Mouse (Mus musculus) embryonic facial prominence, embryonic 13.5 days (tissue): ENCODE results near the gene 4930519P11Rik. TPM values are rescaled to one million over a fixed set of nuclear protein-coding genes. Genes with fewer than 3 reads are reported as not detected.

Experiments
- ATAC-seq: fragments of 200-750 bp; cut with Nextera tagmentation; 2 replicates; pipeline ENCODE4 v1.8.0; 2017; ENCODE audit warnings: low read depth; ENCODE audit not compliant: insufficient number of reproducible peaks, insufficient read depth, low FRiP score, low TSS enrichment
- H3K27ac ChIP-seq: fragments of 300-500 bp; sonication (generic); 2 replicates; pipeline ENCODE4 v1.5.1; 2015; ENCODE audit warnings: moderate library complexity, mild to moderate bottlenecking, inconsistent platforms
- H3K27me3 ChIP-seq: fragments of 300-500 bp; sonication (generic); 2 replicates; pipeline ENCODE4 v1.6.1; 2015; ENCODE audit warnings: mild to moderate bottlenecking, inconsistent platforms
- H3K36me3 ChIP-seq: fragments of 300-500 bp; sonication (generic); 2 replicates; pipeline ENCODE4 v1.6.1; 2015; ENCODE audit warnings: mild to moderate bottlenecking, inconsistent platforms
- H3K4me1 ChIP-seq: fragments of 300-500 bp; sonication (generic); 2 replicates; pipeline ENCODE4 v1.6.1; 2015; ENCODE audit warnings: inconsistent platforms
- H3K4me2 ChIP-seq: fragments of 300-500 bp; sonication (generic); 2 replicates; pipeline ENCODE4 v1.6.1; 2015; ENCODE audit warnings: moderate library complexity, mild to moderate bottlenecking, inconsistent platforms
- H3K4me3 ChIP-seq: fragments of 300-500 bp; sonication (generic); 2 replicates; pipeline ENCODE4 v1.5.1; 2015; ENCODE audit warnings: mild to moderate bottlenecking, inconsistent platforms
- H3K9ac ChIP-seq: fragments of 300-500 bp; sonication (generic); 2 replicates; pipeline ENCODE4 v1.6.1; 2015; ENCODE audit warnings: mild to moderate bottlenecking, inconsistent platforms
- H3K9me3 ChIP-seq: fragments of 300-500 bp; sonication (generic); 2 replicates; pipeline ENCODE4 v1.6.1; 2016; ENCODE audit warnings: inconsistent platforms
- WGBS: fragments of 180-500 bp; shearing (Covaris S2); methylation state at CpG from one replicate; pipeline ENCODE4 v1.1.7; 2015; ENCODE audit warnings: mixed read lengths; 5-methylcytosine and 5-hydroxymethylcytosine counted together
- polyA plus RNA-seq: library from polyadenylated mRNA; unstranded; fragments of >200 nt; fragmentation: Nextera tagmentation; extraction: Ambion mirVana; gene quantifications from 2 replicates; pipeline ENCODE4 v1.2.1, GENCODE M21; 2015

The 4930519P11Rik gene
- polyA plus RNA-seq, 1 experiment from 2014 or later, result not detected

DNA sequence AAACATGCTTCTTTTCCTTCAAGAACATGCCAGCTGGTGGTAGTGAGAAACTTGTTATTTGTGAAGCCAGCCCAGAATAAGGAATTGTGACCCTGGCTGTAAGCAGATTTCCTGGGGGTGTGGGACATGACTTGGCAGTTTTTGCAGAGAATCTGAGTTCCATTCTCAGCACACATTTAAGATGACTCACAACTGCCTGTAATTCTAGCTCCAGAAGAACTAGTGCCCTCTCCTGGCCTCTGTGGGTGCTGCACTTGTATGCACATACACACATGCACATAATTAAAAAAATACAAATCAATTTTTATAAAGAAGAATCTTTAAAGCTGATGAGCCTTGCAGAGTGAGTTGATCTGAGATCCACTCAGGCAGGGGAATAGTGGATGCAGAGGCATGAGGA is 10.9 kb upstream of the 4930519P11Rik start:
- no peaks in the 10 kb centered on the region for H3K4me1 ChIP-seq
- no peak overlapping the region for H3K4me2 ChIP-seq
- no peak overlapping the region for H3K4me3 ChIP-seq
- H3K9me3 ChIP-seq, result no peaks in the 10 kb centered on the region
- no peak for ATAC-seq
- H3K27ac ChIP-seq, result no peak overlapping the region
- H3K36me3 ChIP-seq, result peaks cover 47% of the 10 kb centered on the region
- H3K9ac ChIP-seq, result no peak overlapping the region
- no peaks in the 10 kb centered on the region for H3K27me3 ChIP-seq

DNA sequence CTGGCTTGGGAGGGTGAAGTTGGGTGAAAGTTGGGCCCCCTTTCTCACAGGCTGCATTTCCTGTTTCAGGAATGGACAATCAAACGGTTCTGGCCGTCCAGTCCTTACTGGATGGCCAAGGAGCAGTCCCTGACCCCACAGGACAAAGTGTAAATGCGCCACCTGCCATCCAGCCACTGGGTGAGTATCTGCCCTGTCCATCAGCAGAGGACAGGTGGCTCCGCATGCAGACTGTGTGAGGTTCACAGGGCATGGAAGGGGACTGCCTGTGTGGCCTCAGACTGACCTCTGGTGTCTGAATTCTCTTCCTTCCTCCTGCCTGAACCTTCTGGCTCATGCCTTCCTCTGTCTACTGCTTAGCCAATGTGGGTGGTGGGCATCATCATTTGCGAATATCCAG is 8.4 kb upstream of the 4930519P11Rik start:
- WGBS, result 77% methylated on average over 5 of the region's 5 CpGs
- no peaks in the 10 kb centered on the region for H3K9me3 ChIP-seq
- H3K4me1 ChIP-seq, result no peaks in the 10 kb centered on the region
- H3K27ac ChIP-seq, result no peak overlapping the region
- H3K4me2 ChIP-seq, result no peak overlapping the region
- no peak for ATAC-seq
- peaks cover 37% of the 10 kb centered on the region for H3K36me3 ChIP-seq
- no peak overlapping the region for H3K9ac ChIP-seq
- H3K4me3 ChIP-seq, result no peak overlapping the region
- no peaks in the 10 kb centered on the region for H3K27me3 ChIP-seq

DNA sequence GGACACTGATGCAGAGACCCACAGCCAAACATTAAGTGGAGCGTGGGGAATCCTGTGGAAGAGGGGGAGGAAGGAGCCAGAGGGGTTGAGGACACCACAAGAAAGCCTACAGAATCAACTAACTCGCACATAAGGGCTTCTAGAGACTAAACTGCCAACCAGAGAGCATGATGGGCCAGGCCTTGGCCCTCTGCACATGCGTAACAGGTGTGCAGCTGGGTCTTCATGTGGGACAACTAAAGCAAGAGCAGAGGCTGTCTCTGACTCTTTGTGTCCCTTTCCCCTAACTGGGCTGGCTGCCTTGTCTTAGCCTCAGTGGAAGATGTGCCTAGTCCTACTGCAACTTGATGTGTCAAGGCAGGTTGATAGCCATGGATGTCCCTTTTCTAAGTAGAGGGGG is 3.8 kb upstream of the 4930519P11Rik start:
- H3K9ac ChIP-seq, result no peak overlapping the region
- 88% methylated on average over 3 of the region's 3 CpGs for WGBS
- H3K4me2 ChIP-seq, result no peak overlapping the region
- H3K27ac ChIP-seq, result no peak overlapping the region
- no peaks in the 10 kb centered on the region for H3K27me3 ChIP-seq
- H3K9me3 ChIP-seq, result no peaks in the 10 kb centered on the region
- ATAC-seq, result no peak
- H3K4me1 ChIP-seq, result peaks cover 13% of the 10 kb centered on the region; the same call in 1 of the 2 replicates
- H3K4me3 ChIP-seq, result no peak overlapping the region
- H3K36me3 ChIP-seq, result 0 out of 2 replicates have a peak, but pooled peaks cover 3% of the 10 kb centered on the region

DNA sequence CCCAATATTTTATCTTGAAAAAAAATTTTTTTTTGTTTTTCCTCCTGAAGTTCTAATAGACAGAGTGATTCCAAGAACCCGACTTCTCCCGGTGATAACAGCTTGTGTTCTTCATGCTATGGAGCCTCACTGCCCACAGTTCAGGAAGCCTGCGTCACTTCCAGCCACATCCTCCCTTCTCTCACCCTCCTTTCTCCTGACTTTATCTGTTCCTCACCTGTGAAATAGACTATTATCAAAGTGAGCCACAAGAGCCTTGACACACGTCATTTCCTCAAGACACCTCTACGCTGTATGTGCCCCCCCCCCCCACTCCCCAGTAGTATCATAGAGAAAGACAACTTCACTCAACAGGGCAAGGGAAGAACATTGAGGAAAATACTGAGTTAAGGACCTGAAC is 2.4 kb upstream of the 4930519P11Rik start:
- Histone ChIP-seq H3K9ac (no peak overlapping the region), H3K36me3 (0 out of 2 replicates have a peak, but pooled peaks cover 3% of the 10 kb centered on the region), H3K27ac (no peak overlapping the region), H3K27me3 (no peaks in the 10 kb centered on the region), H3K9me3 (no peaks in the 10 kb centered on the region), H3K4me2 (no peak overlapping the region), H3K4me1 (peaks cover 14% of the 10 kb centered on the region; the same call in 1 of the 2 replicates), H3K4me3 (no peak overlapping the region)
- no peak for ATAC-seq
- 90% methylated on average over 5 of the region's 5 CpGs for WGBS

DNA sequence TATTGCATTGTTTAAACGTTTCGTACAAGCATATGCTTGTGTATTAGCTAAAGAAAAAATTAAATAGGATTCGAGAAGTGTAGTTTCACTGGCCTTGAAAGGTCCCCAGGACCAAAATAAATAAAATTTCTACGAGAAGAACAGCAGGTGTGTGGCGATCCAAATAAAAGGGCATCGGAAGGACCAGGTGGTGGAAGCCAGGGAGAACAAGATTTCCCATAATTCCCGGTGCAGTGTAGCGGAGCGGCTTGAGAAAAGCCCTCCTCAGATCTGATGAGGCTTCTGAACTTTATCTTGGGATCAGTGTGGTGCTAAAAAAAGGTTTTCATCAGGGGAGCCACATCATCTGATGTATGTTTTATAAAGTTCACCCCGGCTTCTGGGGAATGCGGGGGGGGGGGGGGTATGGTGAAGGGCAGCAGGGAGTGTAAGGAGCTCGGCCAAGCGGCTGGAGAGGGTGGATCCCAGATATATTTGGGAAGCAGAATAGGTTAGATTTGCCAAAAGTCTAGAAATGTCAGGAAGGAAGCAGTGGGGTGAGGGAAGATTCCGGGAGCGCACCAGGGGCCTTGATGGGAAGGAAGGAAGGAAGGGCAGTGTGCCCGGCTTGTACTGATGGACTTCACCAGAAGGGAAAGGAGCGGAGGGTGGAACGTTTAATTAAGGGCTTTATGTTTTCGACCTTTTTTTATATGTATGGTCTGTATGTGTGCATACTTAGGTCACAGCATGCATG is 1.8 kb upstream of the 4930519P11Rik start:
- Histone ChIP-seq H3K27ac (no peak overlapping the region), H3K4me1 (peaks cover 14% of the 10 kb centered on the region; the same call in 1 of the 2 replicates), H3K9ac (no peak overlapping the region), H3K4me3 (no peak overlapping the region), H3K36me3 (0 out of 2 replicates have a peak, but pooled peaks cover 3% of the 10 kb centered on the region), H3K9me3 (no peaks in the 10 kb centered on the region), H3K27me3 (no peaks in the 10 kb centered on the region), H3K4me2 (no peak overlapping the region)
- 72% methylated on average over 19 of the region's 19 CpGs for WGBS
- ATAC-seq, result no peak

DNA sequence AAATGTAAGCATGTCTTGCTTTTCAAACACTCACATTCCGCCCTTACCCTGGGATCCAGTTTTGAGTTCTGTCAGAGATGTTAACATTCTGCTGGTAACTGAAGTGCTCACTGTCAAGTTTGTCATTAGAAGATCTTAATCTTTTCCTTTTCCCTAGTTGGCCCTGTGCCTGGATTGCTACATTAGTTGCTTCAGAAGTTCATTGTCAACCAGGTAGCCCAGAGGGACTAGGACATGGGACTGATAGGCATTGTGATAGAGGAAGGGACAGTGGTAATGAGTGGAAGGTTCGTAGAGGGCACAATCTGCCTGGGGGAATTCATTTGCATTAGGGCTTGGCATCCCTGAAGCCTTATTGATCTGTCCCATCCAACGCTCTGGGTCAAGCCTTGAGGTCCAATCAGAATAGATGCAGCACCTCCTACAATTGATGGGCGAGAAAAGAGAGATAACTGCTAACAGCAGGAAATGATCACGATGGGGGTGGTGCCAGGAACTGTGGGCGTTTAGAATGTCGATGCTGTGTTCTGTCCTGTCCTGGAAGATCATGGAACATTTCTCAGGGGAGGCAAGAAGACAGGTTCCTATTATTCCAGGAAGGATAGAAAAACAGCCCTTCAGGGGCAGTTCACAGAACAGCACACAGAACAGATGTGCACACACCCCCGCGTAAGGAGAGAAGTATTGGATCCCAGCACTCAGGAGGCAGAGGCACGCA is 4.0 kb downstream of the 4930519P11Rik start:
- Histone ChIP-seq H3K4me3 (no peak overlapping the region), H3K9ac (no peak overlapping the region), H3K4me2 (no peak overlapping the region), H3K4me1 (peaks cover 14% of the 10 kb centered on the region), H3K9me3 (no peaks in the 10 kb centered on the region), H3K27me3 (no peaks in the 10 kb centered on the region), H3K27ac (no peak overlapping the region), H3K36me3 (no peaks in the 10 kb centered on the region)
- ATAC-seq, result no peak
- WGBS, result 55% methylated on average over 10 of the region's 10 CpGs

DNA sequence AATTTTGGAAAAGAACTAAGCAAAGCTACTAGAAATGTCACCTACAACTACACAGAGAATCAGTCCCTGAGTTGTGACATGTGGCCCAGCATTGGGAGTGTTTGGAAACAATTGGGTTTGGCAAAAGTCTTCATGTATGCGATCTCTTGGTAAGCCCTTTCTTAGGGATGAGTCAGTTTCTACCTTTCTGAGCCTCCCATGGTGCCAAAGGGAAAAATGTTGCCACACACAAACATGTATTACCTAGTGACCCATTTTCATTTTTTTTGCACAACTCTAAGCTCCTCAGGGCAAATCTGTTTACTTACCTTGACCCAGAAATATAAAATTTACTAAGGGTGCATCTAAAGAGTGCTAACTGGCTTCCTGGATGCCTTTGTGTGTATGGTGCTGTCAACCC is 6.3 kb downstream of the 4930519P11Rik start:
- no peaks in the 10 kb centered on the region for H3K27me3 ChIP-seq
- 83% methylated on average over 1 of the region's 1 CpGs for WGBS

DNA sequence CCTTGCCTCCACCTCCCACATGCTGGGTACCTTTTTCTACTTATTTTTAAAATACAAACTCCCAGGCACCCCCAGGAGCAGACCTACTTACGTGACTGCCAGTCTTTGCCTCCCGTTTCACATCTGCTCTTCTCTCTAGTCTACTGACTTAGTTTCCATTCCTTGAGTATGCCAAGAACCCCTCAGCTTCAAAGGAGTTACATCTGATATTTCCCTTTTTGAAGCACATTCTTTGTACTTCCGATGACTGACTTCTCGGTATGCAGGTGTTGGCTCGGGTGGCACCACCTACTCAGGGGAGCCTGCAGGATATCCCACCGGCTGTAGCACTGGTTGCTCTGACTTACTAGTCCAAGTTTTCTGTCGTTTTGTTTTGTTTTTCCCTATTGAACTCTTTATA is 9.1 kb downstream of the 4930519P11Rik start:
- H3K4me3 ChIP-seq, result peak overlapping the region; percentile 77
- H3K4me1 ChIP-seq, result peaks cover 14% of the 10 kb centered on the region
- no peaks in the 10 kb centered on the region for H3K27me3 ChIP-seq
- H3K9me3 ChIP-seq, result no peaks in the 10 kb centered on the region
- no peaks in the 10 kb centered on the region for H3K36me3 ChIP-seq
- peak overlapping the region; percentile 80 for H3K4me2 ChIP-seq
- no peak for ATAC-seq
- no peak overlapping the region for H3K27ac ChIP-seq
- H3K9ac ChIP-seq, result 0 out of 2 replicates have a peak overlapping the region, but pooled peaks have one; percentile 33
- 36% methylated on average over 7 of the region's 7 CpGs for WGBS

More for the DNA sequence above, 6.3 kb downstream of the 4930519P11Rik start:
- Histone ChIP-seq H3K36me3 (no peaks in the 10 kb centered on the region), H3K27ac (no peak overlapping the region), H3K4me3 (no peak overlapping the region), H3K9ac (no peak overlapping the region), H3K9me3 (no peaks in the 10 kb centered on the region), H3K4me2 (no peak overlapping the region), H3K4me1 (peaks cover 14% of the 10 kb centered on the region)
- no peak for ATAC-seq

DNA sequence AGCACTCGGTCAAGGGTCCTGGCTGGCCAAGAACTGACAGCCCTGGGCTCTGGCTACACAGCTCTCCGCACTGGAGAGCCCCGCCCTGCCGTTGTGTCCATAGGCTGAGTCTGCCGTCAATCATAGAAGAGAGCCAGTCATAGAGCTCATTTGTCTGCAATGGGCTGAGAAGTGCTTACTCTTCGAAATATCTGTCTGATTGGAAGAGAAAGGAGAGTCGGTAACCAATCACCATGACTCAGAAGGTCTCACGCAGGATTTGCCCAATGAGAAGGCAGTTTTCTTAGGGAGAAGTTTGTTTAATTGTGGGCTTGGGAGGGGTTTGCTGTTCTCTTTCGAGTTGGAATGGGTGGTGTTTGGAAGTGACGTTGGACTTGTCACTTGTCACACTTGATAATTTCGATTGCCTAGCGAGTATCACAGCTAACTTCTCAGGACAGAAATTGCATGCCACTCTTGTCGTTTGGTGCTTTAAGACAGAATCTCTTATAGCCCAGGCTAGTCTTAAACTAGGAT is 9.5 kb downstream of the 4930519P11Rik start, which contains the start of gene Pxmp4:
Gene Pxmp4 (minus strand): TSS at position 71 of the 516 bp plus-strand sequence.
- peak within 1 kb of the TSS; percentile 77 for H3K4me3 ChIP-seq
- ATAC-seq, result peak; percentile 100
- no peaks in the 10 kb centered on the region for H3K27me3 ChIP-seq
- peak within 1 kb of the TSS; percentile 88 for H3K9ac ChIP-seq
- H3K36me3 ChIP-seq, result no peaks in the 10 kb centered on the region
- 0 out of 2 replicates have a peak within 1 kb of the TSS, but pooled peaks have one; percentile 55 for H3K27ac ChIP-seq
- peak within 1 kb of the TSS; percentile 80 for H3K4me2 ChIP-seq
- H3K4me1 ChIP-seq, result peaks cover 14% of the 10 kb centered on the region
- H3K9me3 ChIP-seq, result no peaks in the 10 kb centered on the region
- WGBS, result under 1% methylated on average over 13 of the region's 13 CpGs

DNA sequence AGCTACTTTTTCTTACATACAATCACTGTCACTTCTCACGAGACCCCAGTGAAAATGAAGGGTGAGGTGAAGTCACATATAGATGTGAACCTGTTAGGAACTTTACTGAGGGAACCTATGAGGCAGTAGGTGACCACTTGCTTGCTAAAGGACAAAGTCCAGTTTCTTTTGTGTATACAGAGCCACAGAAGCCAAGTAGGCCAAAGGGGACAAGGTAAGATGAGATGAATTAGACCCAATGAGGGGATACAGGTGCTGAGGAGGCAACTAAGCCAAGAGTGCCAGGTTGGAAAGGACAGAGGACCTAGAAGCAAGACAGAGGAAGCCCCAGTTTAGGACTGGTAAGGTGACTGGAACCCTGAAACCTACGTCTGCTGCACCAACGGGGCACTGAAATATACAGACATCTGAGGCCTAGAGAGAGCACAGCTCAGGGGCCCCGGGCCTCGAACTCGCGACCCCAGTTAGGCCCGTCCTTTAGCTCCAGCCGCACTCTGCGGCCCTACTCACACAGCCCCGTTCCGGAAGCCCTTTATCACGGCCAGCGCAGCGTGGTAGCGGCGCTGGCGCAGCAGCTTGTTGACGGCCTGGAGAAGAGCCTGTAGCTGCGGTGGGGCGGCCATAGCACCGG is 10.1 kb downstream of the 4930519P11Rik start:
- peak overlapping the region; percentile 88 for H3K9ac ChIP-seq
- peaks cover 14% of the 10 kb centered on the region for H3K4me1 ChIP-seq
- no peaks in the 10 kb centered on the region for H3K36me3 ChIP-seq
- H3K4me3 ChIP-seq, result peak overlapping the region; percentile 77
- H3K27ac ChIP-seq, result 0 out of 2 replicates have a peak overlapping the region, but pooled peaks have one; percentile 55
- peak overlapping the region; percentile 80 for H3K4me2 ChIP-seq
- no peaks in the 10 kb centered on the region for H3K27me3 ChIP-seq
- ATAC-seq, result no peak; the same call in 1 of the 2 replicates
- H3K9me3 ChIP-seq, result no peaks in the 10 kb centered on the region
- WGBS, result 14% methylated on average over 22 of the region's 22 CpGs

DNA sequence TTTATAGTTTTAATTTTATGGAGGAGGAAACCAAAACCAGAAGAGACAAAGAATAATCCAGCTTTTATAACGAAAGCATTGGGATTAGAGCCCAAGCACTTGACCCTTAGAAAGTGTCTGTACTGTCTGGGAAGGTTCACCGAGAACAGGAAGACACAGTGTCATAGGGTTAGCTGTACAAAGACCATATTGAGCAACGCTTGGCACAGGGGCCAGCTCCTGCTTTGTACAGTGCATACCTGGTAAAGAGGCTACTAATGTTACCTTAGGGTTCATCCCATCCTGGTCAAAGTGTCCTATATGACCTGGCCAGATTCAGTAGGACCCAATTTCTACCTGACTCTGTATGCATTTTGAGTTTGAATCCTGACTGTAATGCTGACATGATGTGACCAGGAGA is 11.9 kb downstream of the 4930519P11Rik start:
- 79% methylated on average over 3 of the region's 3 CpGs for WGBS
- Histone ChIP-seq H3K4me1 (peaks cover 14% of the 10 kb centered on the region), H3K4me2 (no peak overlapping the region), H3K27ac (no peak overlapping the region), H3K9ac (no peak overlapping the region), H3K4me3 (no peak overlapping the region), H3K36me3 (no peaks in the 10 kb centered on the region), H3K27me3 (no peaks in the 10 kb centered on the region), H3K9me3 (no peaks in the 10 kb centered on the region)
- no peak for ATAC-seq
